Mouse (Mus musculus) liver, postnatal 0 days (tissue): ENCODE data around the gene Nhsl1. TPM values are rescaled to one million over a fixed set of nuclear protein-coding genes. Genes with fewer than 3 reads are reported as not detected.

Experiments used
- ATAC-seq: fragments of 200-750 bp; cut with Nextera tagmentation; 2 replicates; pipeline ENCODE4 v1.8.0; 2017; ENCODE audit warnings: mild to moderate bottlenecking, moderate library complexity
- DNase-seq: peaks from one replicate; pipeline ENCODE4 v3.0.0-alpha.2; 2016
- H3K27ac ChIP-seq: fragments of 300-500 bp; sonication (generic); 2 replicates; pipeline ENCODE4 v1.5.1; 2014; ENCODE audit warnings: antibody characterized with exemption, moderate library complexity, mild to moderate bottlenecking, low read depth
- H3K27me3 ChIP-seq: fragments of 300-500 bp; sonication (generic); 2 replicates; pipeline ENCODE4 v1.6.1; 2014; ENCODE audit warnings: low read length, control low read depth, mixed read lengths; ENCODE audit not compliant: insufficient read depth
- H3K36me3 ChIP-seq: fragments of 300-500 bp; sonication (generic); replicated peaks from 2 replicates; pipeline ENCODE4 v1.6.1; 2014; ENCODE audit warnings: mild to moderate bottlenecking, control low read depth, low read length, moderate library complexity, mixed read lengths; ENCODE audit not compliant: insufficient read depth
- H3K4me1 ChIP-seq: fragments of 300-500 bp; sonication (generic); 2 replicates; pipeline ENCODE4 v1.6.1; 2014; ENCODE audit warnings: antibody characterized with exemption, mild to moderate bottlenecking, control low read depth; ENCODE audit not compliant: insufficient read depth
- H3K4me2 ChIP-seq: fragments of 300-500 bp; sonication (generic); 2 replicates; pipeline ENCODE4 v1.6.1; 2014; ENCODE audit warnings: low read depth, mild to moderate bottlenecking, low read length, moderate library complexity, mixed read lengths
- H3K4me3 ChIP-seq: fragments of 300-500 bp; sonication (generic); 2 replicates; pipeline ENCODE4 v1.5.1; 2014; ENCODE audit warnings: low read depth, low read length
- H3K9ac ChIP-seq: fragments of 300-500 bp; sonication (generic); replicated peaks from 2 replicates; pipeline ENCODE4 v1.6.1; 2014; ENCODE audit warnings: mild to moderate bottlenecking, moderate library complexity
- H3K9me3 ChIP-seq: fragments of 300-500 bp; sonication (generic); 2 replicates; pipeline ENCODE4 v1.6.1; 2016; ENCODE audit warnings: mild to moderate bottlenecking, control low read depth, low read length, mixed read lengths
- CTCF ChIP-seq: sonication (generic); IDR thresholded peaks from 2 replicates; pipeline ENCODE4 v1.5.1; 2016; ENCODE audit warnings: antibody characterized with exemption, low read depth
- EP300 ChIP-seq: IDR thresholded peaks from 2 replicates; pipeline ENCODE4 v1.6.1; 2016; ENCODE audit warnings: antibody characterized with exemption, low read depth, mild to moderate bottlenecking
- WGBS: fragments of 180-500 bp; shearing (Covaris S2); extraction: QIAGEN DNeasy Blood & Tissue Kit; methylation state at CpG from one replicate; pipeline ENCODE4 v1.1.7; 2014; ENCODE audit not compliant: insufficient replicate concordance; 5-methylcytosine and 5-hydroxymethylcytosine counted together
- polyA plus RNA-seq: library from polyadenylated mRNA; unstranded; fragments of >200 nt; fragmentation: Nextera tagmentation; extraction: Ambion mirVana; gene quantifications from 2 replicates; pipeline ENCODE4 v1.2.1, GENCODE M21; 2015

Nhsl1 gene
- polyA plus RNA-seq, 1 experiment from 2014 or later = 0.75 TPM

GRCm38 (mm10) chr10:18409068-18409467 lies 90.3 kb downstream of the Nhsl1 start:
- 0 out of 2 replicates have a peak overlapping the region, but pooled peaks have one; percentile 68 for H3K4me2 ChIP-seq
- no peaks in the 10 kb centered on the region for H3K27me3 ChIP-seq
- H3K4me1 ChIP-seq = peaks cover 10% of the 10 kb centered on the region; the same call in 1 of the 2 replicates
- H3K4me3 ChIP-seq = no peak overlapping the region
- DNase-seq (no peak), ATAC-seq (no peak)
- WGBS = 55% methylated on average over 2 of the region's 2 CpGs
- H3K9ac ChIP-seq = no peak overlapping the region; the same call in 1 of the 2 replicates
- no peaks in the 10 kb centered on the region for H3K36me3 ChIP-seq
- TF ChIP-seq CTCF = no peak
- no peak for TF ChIP-seq EP300
- H3K27ac ChIP-seq = no peak overlapping the region
- no peaks in the 10 kb centered on the region for H3K9me3 ChIP-seq

- TF ChIP-seq CTCF (no peak), EP300 (no peak)
Measured at GRCm38 (mm10) chr10:18411266-18411665, 92.5 kb downstream of the Nhsl1 start.

GRCm38 (mm10) chr10:18415946-18416345 lies 97.2 kb downstream of the Nhsl1 start:
- Histone ChIP-seq H3K4me3 (no peak overlapping the region), H3K27ac (no peak overlapping the region), H3K9ac (no peak overlapping the region), H3K9me3 (no peaks in the 10 kb centered on the region), H3K36me3 (no peaks in the 10 kb centered on the region), H3K4me2 (no peak overlapping the region), H3K4me1 (no peaks in the 10 kb centered on the region), H3K27me3 (no peaks in the 10 kb centered on the region)
- DNase-seq (no peak), ATAC-seq (no peak)
- WGBS = 79% methylated on average over 11 of the region's 11 CpGs
- TF ChIP-seq CTCF (no peak), EP300 (no peak)

More at GRCm38 (mm10) chr10:18411266-18411665, 92.5 kb downstream of the Nhsl1 start:
- Histone ChIP-seq H3K4me3 (no peak overlapping the region), H3K27me3 (no peaks in the 10 kb centered on the region), H3K36me3 (no peaks in the 10 kb centered on the region), H3K4me2 (no peak overlapping the region), H3K4me1 (peaks cover 10% of the 10 kb centered on the region; the same call in 1 of the 2 replicates), H3K9ac (no peak overlapping the region), H3K27ac (no peak overlapping the region), H3K9me3 (no peaks in the 10 kb centered on the region)
- DNase-seq (no peak), ATAC-seq (no peak)
- 82% methylated on average over 2 of the region's 2 CpGs for WGBS

- Histone ChIP-seq H3K9me3 (no peaks in the 10 kb centered on the region), H3K4me1 (no peaks in the 10 kb centered on the region), H3K4me3 (no peak overlapping the region), H3K4me2 (no peak overlapping the region), H3K27me3 (no peaks in the 10 kb centered on the region), H3K27ac (no peak overlapping the region), H3K36me3 (no peaks in the 10 kb centered on the region), H3K9ac (no peak overlapping the region)
- WGBS = 51% methylated on average over 7 of the region's 7 CpGs
- ATAC-seq = no peak
- DNase-seq = no peak
- TF ChIP-seq CTCF (no peak), EP300 (no peak)
Measured at GRCm38 (mm10) chr10:18418160-18418559, 99.4 kb downstream of the Nhsl1 start.

- no peak overlapping the region for H3K4me3 ChIP-seq
- DNase-seq (no peak), ATAC-seq (no peak)
- H3K9me3 ChIP-seq = no peaks in the 10 kb centered on the region
- no peak overlapping the region for H3K4me2 ChIP-seq
- H3K4me1 ChIP-seq = no peaks in the 10 kb centered on the region
- no peak overlapping the region for H3K9ac ChIP-seq
- 75% methylated on average over 10 of the region's 10 CpGs for WGBS
- H3K27ac ChIP-seq = no peak overlapping the region
- no peaks in the 10 kb centered on the region for H3K36me3 ChIP-seq
- TF ChIP-seq CTCF (no peak), EP300 (no peak)
- H3K27me3 ChIP-seq = no peaks in the 10 kb centered on the region
Measured at GRCm38 (mm10) chr10:18419508-18419907, 100.7 kb downstream of the Nhsl1 start.

GRCm38 (mm10) chr10:18420259-18421000 lies 101.6 kb downstream of the Nhsl1 start:
- H3K4me2 ChIP-seq = no peak overlapping the region
- H3K9me3 ChIP-seq = no peaks in the 10 kb centered on the region
- H3K4me3 ChIP-seq = no peak overlapping the region
- 72% methylated on average over 6 of the region's 6 CpGs for WGBS
- H3K36me3 ChIP-seq = no peaks in the 10 kb centered on the region
- no peaks in the 10 kb centered on the region for H3K4me1 ChIP-seq
- ATAC-seq = no peak
- TF ChIP-seq EP300 = no peak
- TF ChIP-seq CTCF = no peak
- no peaks in the 10 kb centered on the region for H3K27me3 ChIP-seq
- H3K27ac ChIP-seq = no peak overlapping the region
- no peak for DNase-seq
- no peak overlapping the region for H3K9ac ChIP-seq
